Mouse (Mus musculus): ENCODE results near the gene Psma5.

DNA sequence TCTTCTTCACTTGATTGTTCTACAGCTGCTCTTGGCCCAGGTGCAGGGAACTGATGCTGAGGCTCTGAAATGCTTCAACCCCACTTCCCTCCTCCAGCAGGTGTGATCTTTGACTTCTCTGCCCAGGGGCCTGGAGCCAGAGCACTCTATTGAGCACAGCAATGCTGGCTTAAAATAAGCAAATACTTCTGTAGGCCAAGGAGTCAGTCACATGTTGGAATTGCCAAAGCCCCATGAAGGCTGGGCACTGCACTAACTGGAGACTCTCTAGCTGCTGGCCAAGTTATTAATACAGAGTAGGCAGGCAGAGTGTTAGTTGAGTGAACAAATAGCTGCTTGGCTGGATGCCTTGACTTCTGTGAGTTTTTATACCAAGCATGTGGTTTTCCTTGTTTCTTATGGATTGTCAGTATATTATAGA is 54.2 kb downstream of the Psma5 start:
- TF ChIP-seq POLR2A (IDR thresholded peaks at IDR 0.05; ENCODE audit: borderline replicate concordance, extremely low read depth, low read depth, low read length) (no peak), CTCF (IDR thresholded peaks at IDR 0.05; ENCODE audit: insufficient read depth, low read length) (no peak)

All from lung, adult 2 months (tissue).